Mouse (Mus musculus) lung, embryonic 16.5 days (tissue): ENCODE data around the gene Olfr128. TPM values are rescaled to one million over a fixed set of nuclear protein-coding genes. Genes with fewer than 3 reads are reported as not detected.
"Not testable (repeated sequence)": the region's sequence is repeated elsewhere in the genome, so short reads cannot be mapped to it uniquely, and the experiment has no call there.

Source experiments
- ATAC-seq: fragments of 200-750 bp; cut with Nextera tagmentation; 2 replicates; pipeline ENCODE4 v1.8.0; 2017; ENCODE audit warnings: low read depth, mild to moderate bottlenecking, moderate library complexity
- H3K27ac ChIP-seq: fragments of 300-500 bp; sonication (generic); 2 replicates; pipeline ENCODE4 v1.5.1; 2014; ENCODE audit warnings: mild to moderate bottlenecking, control low read depth, low read length
- H3K27me3 ChIP-seq: fragments of 300-500 bp; sonication (generic); 2 replicates; pipeline ENCODE4 v1.6.1; 2014; ENCODE audit warnings: low read depth, low read length, mixed read lengths; ENCODE audit not compliant: control insufficient read depth, insufficient read depth
- H3K36me3 ChIP-seq: fragments of 300-500 bp; sonication (generic); 2 replicates; pipeline ENCODE4 v1.6.1; 2014; ENCODE audit warnings: low read length; ENCODE audit not compliant: control insufficient read depth, insufficient read depth
- H3K4me1 ChIP-seq: fragments of 300-500 bp; sonication (generic); replicated peaks from 2 replicates; pipeline ENCODE4 v1.6.1; 2014; ENCODE audit warnings: low read length, mixed read lengths; ENCODE audit not compliant: control insufficient read depth, insufficient read depth
- H3K4me2 ChIP-seq: fragments of 300-500 bp; sonication (generic); 2 replicates; pipeline ENCODE4 v1.6.1; 2014; ENCODE audit warnings: low read depth, low read length, control low read depth
- H3K4me3 ChIP-seq: fragments of 300-500 bp; sonication (generic); 2 replicates; pipeline ENCODE4 v1.5.1; 2014; ENCODE audit warnings: mild to moderate bottlenecking, low read length, control low read depth
- H3K9ac ChIP-seq: fragments of 300-500 bp; sonication (generic); 2 replicates; pipeline ENCODE4 v1.6.1; 2014; ENCODE audit warnings: low read length, control low read depth
- H3K9me3 ChIP-seq: fragments of 300-500 bp; sonication (generic); 2 replicates; pipeline ENCODE4 v1.6.1; 2016; ENCODE audit warnings: low read length; ENCODE audit not compliant: control insufficient read depth
- WGBS: fragments of 180-500 bp; shearing (Covaris S2); extraction: QIAGEN DNeasy Blood & Tissue Kit; methylation state at CpG from one replicate; pipeline ENCODE4 v1.1.7; 2014; 5-methylcytosine and 5-hydroxymethylcytosine counted together
- polyA plus RNA-seq: library from polyadenylated mRNA; unstranded; fragments of >200 nt; fragmentation: Nextera tagmentation; extraction: Ambion mirVana; gene quantifications from 2 replicates; pipeline ENCODE4 v1.2.1, GENCODE M21; 2015

The Olfr128 gene
- not detected in 2 replicates for polyA plus RNA-seq

DNA sequence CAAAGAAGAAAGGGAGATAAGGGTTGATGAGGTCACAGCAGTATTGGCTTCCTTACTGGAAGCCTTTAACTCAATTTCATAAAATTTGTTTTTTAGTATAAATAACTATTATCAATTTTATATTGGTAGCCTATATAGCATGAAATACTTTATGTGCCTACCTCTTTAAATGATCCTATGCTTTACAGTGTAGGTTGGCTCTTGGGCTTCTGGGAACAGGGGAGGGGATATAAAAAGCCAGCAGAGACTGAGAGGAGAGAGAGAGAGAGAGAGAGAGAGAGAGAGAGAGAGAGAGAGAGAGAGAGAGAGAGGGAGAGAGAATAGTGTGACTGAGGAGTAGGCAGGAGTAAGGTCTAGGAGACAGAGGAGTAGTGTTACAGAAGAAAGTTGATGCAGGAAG lies at the start of gene Olfr128:
TSS of gene Olfr128 (plus strand) at position 301 of the 400 bp plus-strand sequence.
- ATAC-seq: no peak
- no peak within 1 kb of the TSS for H3K4me2 ChIP-seq
- no peak within 1 kb of the TSS for H3K4me3 ChIP-seq

DNA sequence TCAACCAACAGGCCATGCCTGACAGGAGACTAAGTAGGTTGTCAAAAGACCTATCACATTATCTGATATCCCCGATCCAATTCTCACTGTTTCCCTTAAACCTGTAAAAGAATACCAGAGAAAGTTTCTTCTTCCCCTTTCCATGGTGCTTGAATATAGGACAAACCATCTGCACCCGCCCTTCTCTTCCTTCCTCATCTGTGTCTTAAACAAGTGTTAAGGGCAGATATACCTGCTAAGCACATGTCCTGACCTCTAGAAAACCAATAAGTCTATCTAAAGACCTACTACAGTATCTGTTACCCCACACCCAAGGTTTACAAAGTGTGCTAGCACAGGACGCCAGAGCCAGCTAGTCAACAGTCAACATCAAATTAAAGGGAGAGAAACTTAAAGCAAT lies 46.5 kb upstream of the Olfr128 start:
- Histone ChIP-seq H3K27me3 (no peaks in the 10 kb centered on the region), H3K4me1 (no peaks in the 10 kb centered on the region), H3K4me2 (no peak overlapping the region), H3K9me3 (no peaks in the 10 kb centered on the region), H3K27ac (no peak overlapping the region), H3K36me3 (no peaks in the 10 kb centered on the region), H3K4me3 (no peak overlapping the region), H3K9ac (no peak overlapping the region)
- ATAC-seq: no peak
- WGBS: 72% methylated on average over 3 of the region's 3 CpGs

More for the DNA sequence above, at the start of gene Olfr128:
- no peak within 1 kb of the TSS for H3K27ac ChIP-seq
- no peak within 1 kb of the TSS for H3K9ac ChIP-seq
- no peaks in the 10 kb centered on the region for H3K9me3 ChIP-seq
- no peaks in the 10 kb centered on the region for H3K27me3 ChIP-seq
- H3K4me1 ChIP-seq: no peaks in the 10 kb centered on the region
- no peaks in the 10 kb centered on the region for H3K36me3 ChIP-seq

GRCm38 (mm10) chr17:37900137-37900536 lies 20.2 kb upstream of the Olfr128 start, which contains the start of gene Olfr127:
TSS of gene Olfr127 (plus strand) at chr17:37900437.
- ATAC-seq: no peak
- H3K9ac ChIP-seq: no peak within 1 kb of the TSS
- H3K36me3 ChIP-seq: no peaks in the 10 kb centered on the region
- H3K27ac ChIP-seq: no peak within 1 kb of the TSS
- no peak within 1 kb of the TSS for H3K4me3 ChIP-seq
- no peaks in the 10 kb centered on the region for H3K9me3 ChIP-seq
- WGBS: 65% methylated on average over 1 of the region's 1 CpGs
- no peaks in the 10 kb centered on the region for H3K27me3 ChIP-seq
- H3K4me2 ChIP-seq: no peak within 1 kb of the TSS
- H3K4me1 ChIP-seq: no peaks in the 10 kb centered on the region

- not testable (repeated sequence) for H3K9me3 ChIP-seq, ATAC-seq, H3K4me2 ChIP-seq, H3K4me3 ChIP-seq, H3K27me3 ChIP-seq, H3K9ac ChIP-seq, H3K27ac ChIP-seq, H3K4me1 ChIP-seq, H3K36me3 ChIP-seq
- 66% methylated on average over 8 of the region's 8 CpGs for WGBS
Measured at GRCm38 (mm10) chr17:37906821-37907220, 13.5 kb upstream of the Olfr128 start.

- no peak within 1 kb of the TSS for H3K4me2 ChIP-seq
- no peaks in the 10 kb centered on the region for H3K27me3 ChIP-seq
- no peak within 1 kb of the TSS for H3K9ac ChIP-seq
- no peak within 1 kb of the TSS for H3K4me3 ChIP-seq
- 68% methylated on average over 2 of the region's 2 CpGs for WGBS
- H3K9me3 ChIP-seq: no peaks in the 10 kb centered on the region
- no peak for ATAC-seq
- no peaks in the 10 kb centered on the region for H3K4me1 ChIP-seq
- no peaks in the 10 kb centered on the region for H3K36me3 ChIP-seq
- no peak within 1 kb of the TSS for H3K27ac ChIP-seq
Measured at GRCm38 (mm10) chr17:37952979-37953378, 32.6 kb downstream of the Olfr128 start, which contains the start of gene Olfr761. TSS of gene Olfr761 (minus strand) at chr17:37953079.

GRCm38 (mm10) chr17:37973591-37973990 lies 53.2 kb downstream of the Olfr128 start:
- no peak overlapping the region for H3K4me3 ChIP-seq
- no peak for ATAC-seq
- H3K27ac ChIP-seq: no peak overlapping the region
- 77% methylated on average over 3 of the region's 3 CpGs for WGBS
- H3K9me3 ChIP-seq: no peaks in the 10 kb centered on the region
- H3K4me1 ChIP-seq: no peaks in the 10 kb centered on the region
- no peak overlapping the region for H3K4me2 ChIP-seq
- H3K9ac ChIP-seq: no peak overlapping the region
- H3K27me3 ChIP-seq: no peaks in the 10 kb centered on the region
- no peaks in the 10 kb centered on the region for H3K36me3 ChIP-seq

Other genes starting within 250 kb of the Olfr128 start
- not detected in 2 replicates for gene Olfr119, start 224.0 kb upstream of the Olfr128 start, polyA plus RNA-seq
- gene Olfr120, start 198.7 kb upstream of the Olfr128 start, polyA plus RNA-seq: not detected in 2 replicates
- not detected in 2 replicates for gene Olfr121, start 171.7 kb upstream of the Olfr128 start, polyA plus RNA-seq
- gene Olfr122, start 151.9 kb upstream of the Olfr128 start, polyA plus RNA-seq: not detected in 2 replicates
- not detected in 2 replicates for gene Olfr123, start 127.0 kb upstream of the Olfr128 start, polyA plus RNA-seq
- gene Olfr124, start 120.7 kb upstream of the Olfr128 start, polyA plus RNA-seq: not detected in 2 replicates
- not detected in 2 replicates for gene Olfr125, start 87.6 kb upstream of the Olfr128 start, polyA plus RNA-seq
- gene Olfr126, start 73.1 kb upstream of the Olfr128 start, polyA plus RNA-seq: not detected in 2 replicates
- gene Olfr127, start 20.1 kb upstream of the Olfr128 start, polyA plus RNA-seq: not detected in 2 replicates
- not detected in 2 replicates for gene Olfr761, start 32.5 kb downstream of the Olfr128 start, polyA plus RNA-seq
- not detected in 2 replicates for gene Olfr129, start 139.5 kb downstream of the Olfr128 start, polyA plus RNA-seq
- gene Olfr130, start 143.4 kb downstream of the Olfr128 start, polyA plus RNA-seq: not detected in 2 replicates
- not detected in 2 replicates for gene Olfr131, start 168.1 kb downstream of the Olfr128 start, polyA plus RNA-seq
- not detected in 2 replicates for gene Olfr132, start 214.0 kb downstream of the Olfr128 start, polyA plus RNA-seq
- gene Olfr133, start 224.7 kb downstream of the Olfr128 start, polyA plus RNA-seq: not detected in 2 replicates